Mouse (Mus musculus) liver, postnatal 0 days (tissue): ENCODE data around the gene Tuba1c. TPM values are rescaled to one million over a fixed set of nuclear protein-coding genes. Genes with fewer than 3 reads are reported as not detected.

ENCODE experiments used
- ATAC-seq: fragments of 200-750 bp; cut with Nextera tagmentation; 2 replicates; pipeline ENCODE4 v1.8.0; 2017; ENCODE audit warnings: mild to moderate bottlenecking, moderate library complexity
- DNase-seq: peaks from one replicate; pipeline ENCODE4 v3.0.0-alpha.2; 2016
- H3K27ac ChIP-seq: fragments of 300-500 bp; sonication (generic); 2 replicates; pipeline ENCODE4 v1.5.1; 2014; ENCODE audit warnings: antibody characterized with exemption, moderate library complexity, mild to moderate bottlenecking, low read depth
- H3K27me3 ChIP-seq: fragments of 300-500 bp; sonication (generic); 2 replicates; pipeline ENCODE4 v1.6.1; 2014; ENCODE audit warnings: low read length, control low read depth, mixed read lengths; ENCODE audit not compliant: insufficient read depth
- H3K36me3 ChIP-seq: fragments of 300-500 bp; sonication (generic); replicated peaks from 2 replicates; pipeline ENCODE4 v1.6.1; 2014; ENCODE audit warnings: mild to moderate bottlenecking, control low read depth, low read length, moderate library complexity, mixed read lengths; ENCODE audit not compliant: insufficient read depth
- H3K4me1 ChIP-seq: fragments of 300-500 bp; sonication (generic); 2 replicates; pipeline ENCODE4 v1.6.1; 2014; ENCODE audit warnings: antibody characterized with exemption, mild to moderate bottlenecking, control low read depth; ENCODE audit not compliant: insufficient read depth
- H3K4me2 ChIP-seq: fragments of 300-500 bp; sonication (generic); 2 replicates; pipeline ENCODE4 v1.6.1; 2014; ENCODE audit warnings: low read depth, mild to moderate bottlenecking, low read length, moderate library complexity, mixed read lengths
- H3K4me3 ChIP-seq: fragments of 300-500 bp; sonication (generic); 2 replicates; pipeline ENCODE4 v1.5.1; 2014; ENCODE audit warnings: low read depth, low read length
- H3K9ac ChIP-seq: fragments of 300-500 bp; sonication (generic); replicated peaks from 2 replicates; pipeline ENCODE4 v1.6.1; 2014; ENCODE audit warnings: mild to moderate bottlenecking, moderate library complexity
- H3K9me3 ChIP-seq: fragments of 300-500 bp; sonication (generic); 2 replicates; pipeline ENCODE4 v1.6.1; 2016; ENCODE audit warnings: mild to moderate bottlenecking, control low read depth, low read length, mixed read lengths
- CTCF ChIP-seq: sonication (generic); IDR thresholded peaks from 2 replicates; pipeline ENCODE4 v1.5.1; 2016; ENCODE audit warnings: antibody characterized with exemption, low read depth
- EP300 ChIP-seq: IDR thresholded peaks from 2 replicates; pipeline ENCODE4 v1.6.1; 2016; ENCODE audit warnings: antibody characterized with exemption, low read depth, mild to moderate bottlenecking
- WGBS: fragments of 180-500 bp; shearing (Covaris S2); extraction: QIAGEN DNeasy Blood & Tissue Kit; methylation state at CpG from one replicate; pipeline ENCODE4 v1.1.7; 2014; ENCODE audit not compliant: insufficient replicate concordance; 5-methylcytosine and 5-hydroxymethylcytosine counted together
- polyA plus RNA-seq: library from polyadenylated mRNA; unstranded; fragments of >200 nt; fragmentation: Nextera tagmentation; extraction: Ambion mirVana; gene quantifications from 2 replicates; pipeline ENCODE4 v1.2.1, GENCODE M21; 2015

Gene Tuba1c
- polyA plus RNA-seq, 1 experiment from 2014 or later = 152 TPM

DNA sequence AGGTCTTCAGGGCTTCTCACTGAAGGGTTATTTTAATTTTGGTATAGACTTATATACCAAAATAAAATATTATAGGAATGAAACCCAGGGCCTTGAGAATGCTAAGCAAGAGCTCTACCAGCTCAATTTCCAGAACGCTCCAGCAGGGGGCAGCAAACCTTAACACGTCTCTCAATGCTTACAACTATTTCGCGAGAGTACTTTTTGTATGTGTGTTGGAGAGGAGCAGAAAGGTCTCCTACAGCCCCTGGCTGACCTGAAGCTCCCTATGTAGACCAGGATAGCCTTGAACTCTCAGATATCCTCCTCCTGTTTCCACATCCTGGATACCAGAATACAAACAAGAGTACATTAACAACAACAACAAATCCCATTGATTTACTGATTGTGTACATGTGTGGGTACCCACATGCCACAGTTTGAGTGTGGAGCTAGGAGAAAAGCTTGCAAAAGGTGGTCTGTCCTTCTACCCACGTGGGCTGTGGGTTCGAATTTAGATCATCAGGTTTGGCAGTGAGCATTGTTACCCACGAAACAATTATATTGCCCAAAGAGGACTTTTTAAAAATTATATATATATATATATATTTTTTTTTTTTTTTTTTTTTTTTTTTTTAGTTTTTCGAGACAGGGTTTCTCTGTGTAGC lies 4.9 kb upstream of the Tuba1c start:
- H3K4me3 ChIP-seq = no peak overlapping the region
- ATAC-seq = no peak
- DNase-seq = peak; percentile 89

DNA sequence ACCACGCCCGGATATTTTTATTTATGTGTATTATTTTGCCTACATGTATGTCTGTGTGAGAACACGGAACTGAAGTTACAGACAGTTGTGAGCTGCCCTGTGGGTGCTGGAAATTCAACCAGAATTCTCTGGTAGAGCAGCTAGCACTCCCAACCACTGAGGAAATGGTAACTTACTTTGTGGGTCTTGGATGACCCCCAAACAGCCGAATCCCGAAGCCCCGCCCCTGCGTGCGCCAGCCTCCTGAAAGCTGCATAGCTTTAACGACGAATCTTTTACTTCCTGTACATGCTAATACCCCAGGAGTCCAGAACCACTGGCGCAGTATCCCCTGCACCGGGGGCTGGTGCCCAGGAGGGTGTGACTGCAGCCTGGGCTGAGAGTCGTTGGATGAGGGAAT lies 4.3 kb upstream of the Tuba1c start:
- no peaks in the 10 kb centered on the region for H3K36me3 ChIP-seq
- no peaks in the 10 kb centered on the region for H3K27me3 ChIP-seq
- no peaks in the 10 kb centered on the region for H3K9me3 ChIP-seq
- H3K9ac ChIP-seq = no peak overlapping the region
- DNase-seq (peak; percentile 13), ATAC-seq (no peak)
- H3K4me2 ChIP-seq = no peak overlapping the region
- TF ChIP-seq EP300 = no peak
- no peak overlapping the region for H3K4me3 ChIP-seq
- H3K27ac ChIP-seq = no peak overlapping the region
- WGBS = 65% methylated on average over 13 of the region's 13 CpGs
- H3K4me1 ChIP-seq = peaks cover 12% of the 10 kb centered on the region

More for the DNA sequence above, 4.9 kb upstream of the Tuba1c start:
- no peaks in the 10 kb centered on the region for H3K27me3 ChIP-seq
- TF ChIP-seq CTCF (peak; percentile 84), EP300 (no peak)
- H3K36me3 ChIP-seq = no peaks in the 10 kb centered on the region
- no peak overlapping the region for H3K4me2 ChIP-seq
- no peak overlapping the region for H3K27ac ChIP-seq
- 18% methylated on average over 7 of the region's 8 CpGs for WGBS
- no peak overlapping the region for H3K9ac ChIP-seq
- H3K9me3 ChIP-seq = no peaks in the 10 kb centered on the region
- H3K4me1 ChIP-seq = peaks cover 12% of the 10 kb centered on the region

DNA sequence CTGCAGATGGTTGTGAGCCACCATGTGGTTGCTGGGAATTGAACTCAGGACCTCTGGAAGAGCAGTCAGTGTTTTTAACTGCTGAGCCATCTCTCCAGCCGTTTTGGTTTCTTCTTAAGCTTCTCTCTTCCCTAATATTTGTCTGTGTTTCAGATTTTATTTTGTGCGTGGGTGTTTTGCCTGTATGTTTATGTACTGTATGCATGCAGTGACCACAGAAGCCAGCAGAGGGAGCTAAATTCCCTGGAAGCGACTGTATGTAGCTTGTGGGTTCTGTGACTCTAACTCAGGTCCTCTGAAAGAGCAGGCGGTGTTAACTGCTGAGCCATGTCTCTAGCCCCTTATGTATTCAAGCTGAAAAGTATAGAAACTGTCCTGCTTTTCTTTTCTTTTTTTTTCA lies 3.4 kb upstream of the Tuba1c start:
- peak; percentile 79 for DNase-seq
- Histone ChIP-seq H3K9me3 (no peaks in the 10 kb centered on the region), H3K27ac (no peak overlapping the region), H3K4me3 (no peak overlapping the region), H3K36me3 (no peaks in the 10 kb centered on the region), H3K9ac (no peak overlapping the region), H3K4me1 (peaks cover 12% of the 10 kb centered on the region), H3K4me2 (no peak overlapping the region), H3K27me3 (no peaks in the 10 kb centered on the region)
- no peak for TF ChIP-seq EP300
- TF ChIP-seq CTCF = peak; percentile 87
- no peak for ATAC-seq
- WGBS = 42% methylated on average over 4 of the region's 4 CpGs

DNA sequence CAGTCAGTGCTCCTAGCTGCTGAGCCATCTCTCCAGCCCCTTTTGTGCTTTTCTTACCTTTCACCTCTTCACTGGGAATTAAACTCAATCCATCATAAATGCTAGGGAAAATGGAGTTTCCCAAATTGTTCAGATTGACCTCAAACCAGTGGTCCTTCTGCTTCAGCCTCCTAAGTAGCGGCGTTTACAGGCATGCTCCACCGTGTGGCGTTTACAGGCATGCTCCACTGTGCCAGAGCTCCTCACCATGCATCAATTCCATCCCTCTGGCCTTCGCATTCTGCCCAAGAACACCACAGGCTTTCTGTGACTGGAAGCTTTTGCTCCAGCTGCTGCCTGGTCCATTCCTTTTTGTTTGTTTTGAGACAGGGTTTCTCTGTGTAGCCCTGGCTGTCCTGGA lies 2.6 kb upstream of the Tuba1c start:
- TF ChIP-seq CTCF = 0 out of 2 replicates have a peak, but pooled peaks have one; percentile 5
- no peak for TF ChIP-seq EP300
- Histone ChIP-seq H3K4me2 (no peak overlapping the region), H3K9ac (no peak overlapping the region), H3K36me3 (peaks cover 1% of the 10 kb centered on the region; the same call in 1 of the 2 replicates), H3K27ac (no peak overlapping the region), H3K9me3 (no peaks in the 10 kb centered on the region), H3K4me3 (no peak overlapping the region), H3K27me3 (no peaks in the 10 kb centered on the region), H3K4me1 (peaks cover 15% of the 10 kb centered on the region)
- ATAC-seq = no peak
- DNase-seq = no peak
- WGBS = 72% methylated on average over 5 of the region's 5 CpGs

DNA sequence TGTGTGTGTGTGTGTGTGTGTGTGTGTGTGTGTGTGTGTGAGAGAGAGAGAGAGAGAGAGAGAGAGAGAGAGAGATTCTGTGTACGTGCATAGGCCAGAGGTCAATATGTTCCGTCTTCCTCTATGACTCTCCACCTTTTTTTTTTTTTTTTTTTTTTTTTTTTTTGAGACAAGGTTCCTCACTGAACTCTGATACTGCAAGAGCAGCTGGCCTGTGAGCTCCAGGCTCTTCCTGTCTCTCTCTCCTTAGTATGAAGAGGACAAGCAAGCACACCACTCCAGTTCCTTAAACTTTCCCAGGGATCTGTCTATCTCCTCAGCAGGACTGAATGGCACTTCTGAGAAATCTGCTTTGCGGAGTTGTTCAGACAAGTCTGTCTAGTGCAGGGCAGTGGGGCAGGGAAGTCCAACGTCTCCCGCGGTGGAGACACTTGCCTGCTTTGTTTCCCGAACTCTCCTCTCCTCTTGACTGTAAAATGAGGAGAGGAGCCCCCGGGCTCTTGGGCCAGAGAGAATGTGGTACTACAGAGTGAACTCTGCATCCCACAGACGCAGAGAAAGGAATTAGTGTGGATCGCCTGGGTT lies 725 bp upstream of the Tuba1c start:
- H3K4me2 ChIP-seq = peak overlapping the region; percentile 96
- H3K27ac ChIP-seq = peak overlapping the region; percentile 95
- peaks cover 14% of the 10 kb centered on the region for H3K36me3 ChIP-seq
- DNase-seq (peak; percentile 30), ATAC-seq (no peak)
- no peaks in the 10 kb centered on the region for H3K27me3 ChIP-seq
- H3K4me3 ChIP-seq = peak overlapping the region; percentile 71
- H3K9ac ChIP-seq = peak overlapping the region; percentile 80
- peaks cover 29% of the 10 kb centered on the region for H3K4me1 ChIP-seq
- TF ChIP-seq CTCF (no peak), EP300 (no peak)
- WGBS = under 1% methylated on average over 10 of the region's 10 CpGs
- no peaks in the 10 kb centered on the region for H3K9me3 ChIP-seq

DNA sequence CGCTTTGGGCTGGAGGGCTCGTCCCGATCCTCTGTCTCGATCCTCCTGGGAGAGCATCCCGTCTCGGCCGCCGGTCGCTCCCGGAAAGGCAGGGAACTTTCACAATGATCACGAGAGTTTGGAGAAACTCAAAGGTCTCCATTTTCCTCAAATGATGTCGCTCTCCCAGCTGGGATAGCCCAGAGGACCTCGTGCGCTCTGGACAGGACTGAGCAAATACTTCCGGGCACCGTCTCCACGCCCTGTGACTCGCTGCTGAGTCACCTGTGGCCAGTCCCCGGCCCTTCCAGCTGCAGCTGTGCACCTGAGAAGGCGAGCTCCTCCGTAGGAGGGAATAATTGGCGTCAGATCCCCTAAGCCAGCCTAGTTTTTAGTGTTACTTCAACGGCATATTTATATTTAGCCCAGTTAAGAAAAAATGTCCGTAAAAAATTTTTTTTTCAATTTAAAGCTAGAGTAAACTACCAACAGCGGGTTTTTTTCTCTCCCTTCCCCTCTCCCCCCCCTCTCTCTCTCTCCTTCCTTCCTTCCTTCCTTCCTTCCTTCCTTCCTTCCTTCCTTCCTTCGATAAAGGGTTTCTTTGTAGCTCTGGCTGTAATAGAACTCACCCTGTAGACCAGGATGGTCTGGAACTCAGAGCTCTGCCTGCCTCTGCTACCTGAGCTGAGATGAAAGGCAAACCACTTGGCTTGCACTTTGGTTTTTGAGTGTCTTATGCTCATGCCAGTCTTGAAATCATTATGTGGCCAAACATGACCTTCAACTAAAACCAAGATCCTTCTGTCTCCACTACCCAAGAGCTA lies 1.1 kb downstream of the Tuba1c start:
- TF ChIP-seq EP300 = no peak
- no peak for TF ChIP-seq CTCF
- Histone ChIP-seq H3K9me3 (no peaks in the 10 kb centered on the region), H3K4me2 (peak overlapping the region; percentile 96), H3K27ac (peak overlapping the region; percentile 95), H3K27me3 (no peaks in the 10 kb centered on the region), H3K9ac (peak overlapping the region; percentile 80), H3K36me3 (peaks cover 29% of the 10 kb centered on the region), H3K4me3 (peak overlapping the region; percentile 71), H3K4me1 (peaks cover 29% of the 10 kb centered on the region)
- DNase-seq (peak; percentile 82), ATAC-seq (peak; percentile 75)
- 2% methylated on average over 26 of the region's 26 CpGs for WGBS
